Mouse (Mus musculus) myocyte (in vitro differentiated cells): Measurements from ENCODE around the gene Rbm44. TPM values are rescaled to one million over a fixed set of nuclear protein-coding genes. Genes with fewer than 3 reads are reported as not detected.
A peak's percentile ranks its signal among the peaks of the same experiment; 100 is the strongest.

Experiments used
- H3K27me3 ChIP-seq: one replicate; pipeline ENCODE4 v1.6.1; 2011; ENCODE audit not compliant: control insufficient read depth, insufficient read depth, insufficient read length
- H3K36me3 ChIP-seq: one replicate; pipeline ENCODE4 v1.6.1; 2011; ENCODE audit not compliant: control insufficient read depth, insufficient read depth
- H3K4me2 ChIP-seq: one replicate; pipeline ENCODE4 v1.6.1; 2011; ENCODE audit warnings: low read depth, control low read depth
- H3K4me3 ChIP-seq: one replicate; pipeline ENCODE4 v1.5.1; 2011; ENCODE audit warnings: mild to moderate bottlenecking, control low read depth, moderate library complexity
- H3K79me2 ChIP-seq: one replicate; pipeline ENCODE4 v1.6.1; 2011; ENCODE audit not compliant: control insufficient read depth, insufficient read depth
- H3ac ChIP-seq: one replicate; pipeline ENCODE4 v1.6.1; 2011; ENCODE audit not compliant: control insufficient read depth, insufficient read length
- CEBPB ChIP-seq: IDR thresholded peaks from 2 replicates; pipeline ENCODE4 v1.6.1; 2011; ENCODE audit warnings: mild to moderate bottlenecking, moderate library complexity; ENCODE audit not compliant: poor library complexity, insufficient read depth, severe bottlenecking
- E2F4 ChIP-seq: IDR thresholded peaks from one replicate; pipeline ENCODE4 v1.6.1; 2011; ENCODE audit warnings: mild to moderate bottlenecking, control low read depth, moderate library complexity; ENCODE audit not compliant: insufficient read depth
- MAX ChIP-seq: IDR thresholded peaks from one replicate; pipeline ENCODE4 v1.6.1; 2011; ENCODE audit warnings: low read depth, mild to moderate bottlenecking, control low read depth
- MYOD1 ChIP-seq, 3 experiments: IDR thresholded peaks; one replicate each; pipeline ENCODE4 v1.6.1; 2011; ENCODE audit warnings: control low read depth in 2 of 3, low read depth in 2 of 3, mild to moderate bottlenecking in 2 of 3, moderate library complexity in 1 of 3; ENCODE audit not compliant: insufficient read length in 2 of 3, control insufficient read depth in 1 of 3
- MYOG ChIP-seq, 3 experiments: IDR thresholded peaks; one replicate each; pipeline ENCODE4 v1.6.1; 2011; ENCODE audit warnings: control low read depth in 2 of 3, low read depth in 2 of 3, mild to moderate bottlenecking in 2 of 3; ENCODE audit not compliant: insufficient read length in 2 of 3, control insufficient read depth in 1 of 3, insufficient read depth in 1 of 3
- POLR2A ChIP-seq: IDR thresholded peaks from one replicate; pipeline ENCODE4 v1.6.1; 2011; ENCODE audit warnings: low read depth, mild to moderate bottlenecking, control low read depth, moderate library complexity; ENCODE audit not compliant: insufficient read length
- POLR2AphosphoS2 ChIP-seq: IDR thresholded peaks from one replicate; pipeline ENCODE4 v1.6.1; 2011; ENCODE audit warnings: low read depth, control low read depth; ENCODE audit not compliant: insufficient read length
- REST ChIP-seq: IDR thresholded peaks from one replicate; pipeline ENCODE4 v1.6.1; 2011; ENCODE audit warnings: mild to moderate bottlenecking, control low read depth, moderate library complexity; ENCODE audit not compliant: insufficient read depth, insufficient read length
- SRF ChIP-seq: IDR thresholded peaks from one replicate; pipeline ENCODE4 v1.6.1; 2011; ENCODE audit warnings: low read depth; ENCODE audit not compliant: control insufficient read depth, insufficient read length
- TCF12 ChIP-seq: IDR thresholded peaks from one replicate; pipeline ENCODE4 v1.6.1; 2011; ENCODE audit warnings: mild to moderate bottlenecking, control low read depth; ENCODE audit not compliant: poor library complexity, insufficient read depth, severe bottlenecking
- TCF3 ChIP-seq: IDR thresholded peaks from one replicate; pipeline ENCODE4 v1.6.1; 2011; ENCODE audit warnings: low read depth, control low read depth; ENCODE audit not compliant: insufficient read length
- USF1 ChIP-seq: IDR thresholded peaks from one replicate; pipeline ENCODE4 v1.6.1; 2011; ENCODE audit warnings: low read depth, mild to moderate bottlenecking, control low read depth, moderate library complexity
- polyA plus RNA-seq: library from polyadenylated mRNA; unstranded; fragments of >200 nt; fragmentation: generic; extraction: Trizol; gene quantifications from one replicate; pipeline ENCODE4 v1.2.1, GENCODE M21; 2012; ENCODE audit warnings: missing spikeins

The Rbm44 gene
- polyA plus RNA-seq, 1 experiment = not detected

DNA sequence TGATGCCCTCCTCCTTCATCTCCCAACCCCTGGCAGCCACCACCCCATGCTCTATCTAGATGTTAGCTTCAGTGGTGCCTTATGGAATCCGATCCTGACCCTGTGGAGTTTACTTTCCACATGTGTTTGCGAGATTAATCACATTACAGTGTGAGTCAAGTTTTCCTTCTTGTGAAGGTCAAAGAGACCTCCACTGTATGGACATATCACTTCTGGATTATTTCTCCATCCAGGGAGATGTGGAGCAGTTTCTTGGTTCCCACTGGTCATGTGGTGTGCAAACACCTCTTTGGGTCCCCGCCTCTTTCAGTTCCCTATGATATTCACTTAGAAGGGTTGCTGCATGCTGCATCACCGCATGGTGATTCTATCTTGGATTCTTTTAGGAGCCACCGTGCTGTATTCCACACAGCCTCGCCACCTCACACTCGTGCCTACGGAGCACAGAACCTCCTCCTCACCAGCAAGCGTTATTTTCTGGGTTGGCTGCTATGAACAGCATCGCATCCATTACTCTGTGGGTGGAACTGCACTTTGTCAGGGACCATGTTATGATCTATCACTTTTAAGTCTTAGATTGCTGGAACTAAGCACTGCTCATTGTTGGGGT lies 44.1 kb downstream of the Rbm44 start:
- no peak for TF ChIP-seq TCF12
- TF ChIP-seq TCF3 = no peak
- TF ChIP-seq CEBPB = no peak
- TF ChIP-seq SRF = no peak
- H3K79me2 ChIP-seq = no peaks in the 10 kb centered on the region
- no peaks in the 10 kb centered on the region for H3K27me3 ChIP-seq
- no peak overlapping the region for H3K4me2 ChIP-seq
- H3K36me3 ChIP-seq = no peaks in the 10 kb centered on the region
- no peak overlapping the region for H3ac ChIP-seq
- no peak overlapping the region for H3K4me3 ChIP-seq

DNA sequence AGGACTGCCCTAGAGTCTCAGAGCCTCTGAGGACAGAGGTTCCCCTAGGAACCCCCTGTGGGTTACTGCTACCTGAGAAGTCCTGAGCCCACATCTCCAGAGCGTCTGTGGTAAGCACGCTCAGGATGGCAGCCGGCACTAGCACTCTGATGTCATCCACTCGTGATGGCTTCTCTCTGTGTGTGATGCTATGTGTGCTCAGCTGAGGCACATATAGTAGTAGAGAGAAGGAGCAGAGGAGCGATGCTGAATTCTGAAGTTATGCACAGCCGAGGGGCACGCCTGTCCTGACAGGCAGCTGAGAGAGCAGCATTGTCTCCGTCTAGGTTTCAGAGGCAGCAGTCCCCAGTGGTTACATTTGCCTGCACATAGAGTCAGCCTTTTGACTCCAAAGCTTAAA lies 47.3 kb downstream of the Rbm44 start:
- Histone ChIP-seq H3K4me2 (peak overlapping the region; percentile 55), H3K79me2 (no peaks in the 10 kb centered on the region), H3K4me3 (no peak overlapping the region), H3K27me3 (no peaks in the 10 kb centered on the region), H3ac (no peak overlapping the region), H3K36me3 (no peaks in the 10 kb centered on the region)
- no peak for TF ChIP-seq TCF3
- no peak for TF ChIP-seq POLR2AphosphoS2
- TF ChIP-seq POLR2A = no peak
- TF ChIP-seq MYOG (IDR thresholded peaks at IDR 0.05; ENCODE audit: control insufficient read depth in 1 of 3, insufficient read depth in 1 of 3, insufficient read length in 2 of 3, low read depth in 2 of 3) = no peak
- no peak for TF ChIP-seq CEBPB
- no peak for TF ChIP-seq REST
- TF ChIP-seq E2F4 = no peak
- TF ChIP-seq MYOD1 (IDR thresholded peaks at IDR 0.05; ENCODE audit: control insufficient read depth in 1 of 3, insufficient read length in 2 of 3, low read depth in 2 of 3) = no peak
- TF ChIP-seq USF1 = no peak
- no peak for TF ChIP-seq MAX

DNA sequence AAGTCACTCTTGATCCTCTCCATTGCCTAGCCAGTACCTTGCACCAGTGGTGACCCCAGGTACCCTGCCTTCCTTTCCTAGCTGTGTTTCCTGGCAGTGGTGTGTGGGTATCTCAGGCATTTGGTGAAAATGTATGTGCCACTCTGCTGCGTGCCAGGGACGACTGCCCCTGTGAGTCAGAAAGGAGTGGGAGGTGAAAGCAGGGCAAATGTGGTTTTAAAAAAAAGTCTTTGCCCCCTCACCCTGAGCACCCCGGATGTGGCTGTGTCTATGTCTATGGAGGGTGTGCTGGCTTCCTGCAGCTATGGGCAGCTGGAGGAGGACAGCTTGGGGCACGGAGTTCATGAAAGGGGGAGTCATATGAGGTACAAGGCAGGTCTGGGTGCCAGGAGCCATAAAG lies 48.4 kb downstream of the Rbm44 start:
- Histone ChIP-seq H3K4me3 (no peak overlapping the region), H3ac (no peak overlapping the region), H3K27me3 (no peaks in the 10 kb centered on the region), H3K4me2 (peak overlapping the region; percentile 55), H3K36me3 (no peaks in the 10 kb centered on the region), H3K79me2 (no peaks in the 10 kb centered on the region)
- TF ChIP-seq SRF = no peak
- peak in 1 of 3 experiments; percentile 44 for TF ChIP-seq MYOD1 (IDR thresholded peaks at IDR 0.05; ENCODE audit: control insufficient read depth in 1 of 3, insufficient read length in 2 of 3, low read depth in 2 of 3)

DNA sequence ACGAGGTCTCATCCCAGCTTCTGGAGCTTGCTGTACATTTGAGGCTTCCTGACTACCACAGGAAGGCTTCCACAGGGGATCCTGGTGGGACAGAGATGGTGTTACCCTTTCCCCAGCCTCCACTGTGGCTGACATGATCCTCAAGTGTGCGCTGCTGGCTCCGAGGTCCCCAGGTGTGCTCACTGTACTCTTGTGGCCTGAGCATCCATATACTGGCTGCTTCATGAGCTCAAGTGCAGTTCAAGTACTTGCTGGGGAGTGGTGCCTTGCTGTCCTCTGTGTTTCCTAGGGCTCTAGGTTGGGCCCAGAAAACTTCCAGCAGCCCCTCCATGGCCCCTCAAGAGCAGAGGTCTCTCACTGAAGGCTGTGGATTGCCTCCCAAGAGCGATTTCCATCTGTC lies 48.8 kb downstream of the Rbm44 start:
- Histone ChIP-seq H3K4me3 (no peak overlapping the region), H3K27me3 (no peaks in the 10 kb centered on the region), H3K4me2 (peak overlapping the region; percentile 55), H3K36me3 (no peaks in the 10 kb centered on the region), H3ac (no peak overlapping the region), H3K79me2 (no peaks in the 10 kb centered on the region)
- no peak for TF ChIP-seq TCF12
- no peak for TF ChIP-seq USF1
- TF ChIP-seq CEBPB = no peak
- TF ChIP-seq POLR2AphosphoS2 = no peak
- no peak for TF ChIP-seq E2F4

DNA sequence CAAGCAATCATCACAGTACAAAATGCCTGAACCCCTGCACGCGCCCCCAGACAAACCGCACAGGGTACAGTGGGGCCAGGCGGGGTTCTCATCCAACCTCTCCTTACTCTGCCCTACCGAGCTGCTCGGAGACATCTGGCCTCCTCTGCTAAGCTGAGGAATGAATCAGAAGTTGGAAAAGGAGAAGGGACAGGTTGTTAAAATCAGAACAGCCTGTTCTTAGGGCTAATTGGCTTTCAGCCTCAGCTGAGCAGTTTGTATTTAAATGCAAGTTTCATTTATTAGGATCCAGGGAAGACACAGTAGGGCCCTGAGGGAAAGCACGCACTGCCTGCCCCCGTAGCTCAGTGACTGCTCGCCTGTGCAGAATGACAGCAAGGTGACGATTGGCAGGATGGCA lies 54.9 kb downstream of the Rbm44 start:
- Histone ChIP-seq H3K36me3 (no peaks in the 10 kb centered on the region), H3K27me3 (no peaks in the 10 kb centered on the region), H3K4me3 (no peak overlapping the region), H3K4me2 (no peak overlapping the region), H3ac (no peak overlapping the region), H3K79me2 (no peaks in the 10 kb centered on the region)
- TF ChIP-seq MYOD1 (IDR thresholded peaks at IDR 0.05; ENCODE audit: control insufficient read depth in 1 of 3, insufficient read length in 2 of 3, low read depth in 2 of 3) = no peak
- TF ChIP-seq POLR2A = no peak
- TF ChIP-seq REST = no peak
- no peak for TF ChIP-seq MAX
- TF ChIP-seq MYOG (IDR thresholded peaks at IDR 0.05; ENCODE audit: control insufficient read depth in 1 of 3, insufficient read depth in 1 of 3, insufficient read length in 2 of 3, low read depth in 2 of 3) = no peak
- no peak for TF ChIP-seq TCF12
- no peak for TF ChIP-seq SRF
- no peak for TF ChIP-seq TCF3
- TF ChIP-seq POLR2AphosphoS2 = no peak
- TF ChIP-seq USF1 = no peak
- no peak for TF ChIP-seq CEBPB
- no peak for TF ChIP-seq E2F4

DNA sequence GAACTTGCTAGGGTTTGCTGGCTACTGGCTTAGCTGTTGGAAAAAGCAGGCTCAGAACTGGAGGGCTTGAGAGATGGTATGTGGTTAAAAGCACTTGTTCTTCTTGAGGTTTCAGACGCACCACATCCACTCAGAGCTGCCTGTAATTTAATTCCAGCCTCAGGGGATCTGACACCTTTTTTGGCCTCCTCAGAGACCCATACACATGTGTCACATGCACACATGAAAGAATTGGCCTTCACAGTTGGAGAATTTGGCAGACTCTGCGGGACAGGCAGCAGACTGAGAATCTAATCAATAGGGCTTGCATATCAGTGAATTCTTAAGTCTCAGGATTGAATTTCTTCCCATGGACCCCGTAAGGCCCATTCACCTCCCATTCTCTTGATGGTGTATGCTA lies 56.2 kb downstream of the Rbm44 start:
- no peaks in the 10 kb centered on the region for H3K79me2 ChIP-seq
- no peak overlapping the region for H3K4me2 ChIP-seq
- H3K27me3 ChIP-seq = no peaks in the 10 kb centered on the region
- no peak overlapping the region for H3K4me3 ChIP-seq
- no peak overlapping the region for H3ac ChIP-seq
- no peaks in the 10 kb centered on the region for H3K36me3 ChIP-seq
- TF ChIP-seq TCF12 (no peak), E2F4 (no peak), REST (no peak), TCF3 (no peak), SRF (no peak), POLR2AphosphoS2 (no peak), USF1 (peak; percentile 34), POLR2A (no peak), CEBPB (no peak), MAX (no peak), MYOD1 (IDR thresholded peaks at IDR 0.05; ENCODE audit: control insufficient read depth in 1 of 3, insufficient read length in 2 of 3, low read depth in 2 of 3) (peak in 1 of 3 experiments; percentile 11), MYOG (IDR thresholded peaks at IDR 0.05; ENCODE audit: control insufficient read depth in 1 of 3, insufficient read depth in 1 of 3, insufficient read length in 2 of 3, low read depth in 2 of 3) (peak in 1 of 3 experiments; percentile 64)
